8 mouse cellular contexts compared by ENCODE assay signal in the genomic region with DNA sequence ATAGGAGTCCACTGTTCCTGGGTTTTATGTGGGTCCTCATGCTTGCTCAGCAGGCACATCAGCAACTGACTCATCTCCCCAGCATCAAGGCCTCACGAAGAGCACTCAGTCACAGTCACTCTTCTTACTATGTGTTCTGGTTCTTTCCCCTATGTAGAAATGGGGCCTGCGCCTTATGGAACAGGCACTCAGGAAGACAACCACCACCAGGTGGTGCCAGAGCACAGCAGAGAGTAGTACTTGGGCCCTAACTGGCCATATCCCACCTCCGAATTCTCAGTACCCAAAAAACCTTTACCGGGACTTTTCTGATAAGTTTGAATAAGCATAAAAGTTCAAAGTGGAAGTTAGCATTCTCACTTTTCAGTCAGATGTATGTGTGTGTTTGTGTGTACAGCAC. TPM values are rescaled to one million over a fixed set of nuclear protein-coding genes. Genes with fewer than 3 reads are reported as not detected.
DNase-seq lines count a peak whose midpoint lies in the region; ATAC-seq lines count a peak whose summit lies in the region.

No protein-coding gene starts in this region.

- WGBS in midbrain, embryonic 11.5 days, result 46% methylated on average over 4 of the region's 4 CpGs
- WGBS in midbrain, embryonic 16.5 days, result 36% methylated on average over 4 of the region's 4 CpGs
- WGBS in intestine, embryonic 14.5 days, result 29% methylated on average over 4 of the region's 4 CpGs
- 48% methylated on average over 4 of the region's 4 CpGs for WGBS in neural tube, embryonic 12.5 days

- no peak overlapping the region for H3K27ac ChIP-seq in midbrain, embryonic 11.5 days (ENCODE audit: low read depth, low read length)
- H3K27ac ChIP-seq in midbrain, embryonic 16.5 days (ENCODE audit: low read length), result no peak overlapping the region
- no peak overlapping the region for H3K27ac ChIP-seq in intestine, embryonic 14.5 days (ENCODE audit: low read depth)
- no peak overlapping the region for H3K27ac ChIP-seq in neural tube, embryonic 12.5 days

- H3K4me3 ChIP-seq in midbrain, embryonic 11.5 days (ENCODE audit: low read depth, low read length), result no peak overlapping the region
- no peak overlapping the region for H3K4me3 ChIP-seq in midbrain, embryonic 16.5 days (ENCODE audit: low read depth, low read length)
- no peak overlapping the region for H3K4me3 ChIP-seq in intestine, embryonic 14.5 days (ENCODE audit: low read depth, low read length)
- H3K4me3 ChIP-seq in neural tube, embryonic 12.5 days, result no peak overlapping the region

- no peaks in the 10 kb centered on the region; the same call in 1 of the 2 replicates for H3K36me3 ChIP-seq in midbrain, embryonic 11.5 days (ENCODE audit: control insufficient read depth, insufficient read depth, low read length)
- peaks cover 17% of the 10 kb centered on the region; the same call in 1 of the 2 replicates for H3K36me3 ChIP-seq in midbrain, embryonic 16.5 days (ENCODE audit: control insufficient read depth, insufficient read depth, low read length)
- H3K36me3 ChIP-seq in intestine, embryonic 14.5 days (ENCODE audit: control insufficient read depth, insufficient read depth, low read length), result peaks cover 44% of the 10 kb centered on the region
- peaks cover 13% of the 10 kb centered on the region for H3K36me3 ChIP-seq in neural tube, embryonic 12.5 days

- no peak overlapping the region for H3K9ac ChIP-seq in midbrain, embryonic 11.5 days (ENCODE audit: low read length)
- no peak overlapping the region for H3K9ac ChIP-seq in midbrain, embryonic 16.5 days (ENCODE audit: low read depth, low read length)
- no peak overlapping the region for H3K9ac ChIP-seq in intestine, embryonic 14.5 days (ENCODE audit: low read length)
- no peak overlapping the region for H3K9ac ChIP-seq in neural tube, embryonic 12.5 days

- no peaks in the 10 kb centered on the region for H3K27me3 ChIP-seq in midbrain, embryonic 11.5 days (ENCODE audit: control insufficient read depth, insufficient read depth, low read length)
- no peaks in the 10 kb centered on the region for H3K27me3 ChIP-seq in midbrain, embryonic 16.5 days (ENCODE audit: control insufficient read depth, insufficient read depth, low read depth, low read length)
- no peaks in the 10 kb centered on the region for H3K27me3 ChIP-seq in intestine, embryonic 14.5 days (replicated peaks; ENCODE audit: control insufficient read depth, insufficient read depth, low read length)
- H3K27me3 ChIP-seq in neural tube, embryonic 12.5 days (replicated peaks), result no peaks in the 10 kb centered on the region

- intact Hi-C loops in left cerebral cortex, postnatal 36 days (cut with DNase I), result loop anchor here (1.0 to 5.0 kb wide), 2 partner anchors 34 to 55 kb away; no protein-coding TSS in a partner anchor

- no peaks in the 10 kb centered on the region for H3K9me3 ChIP-seq in midbrain, embryonic 11.5 days (ENCODE audit: control insufficient read depth, low read length)
- H3K9me3 ChIP-seq in midbrain, embryonic 16.5 days (replicated peaks; ENCODE audit: control insufficient read depth, low read length, poor library complexity, severe bottlenecking), result no peaks in the 10 kb centered on the region
- no peaks in the 10 kb centered on the region for H3K9me3 ChIP-seq in intestine, embryonic 14.5 days (ENCODE audit: control insufficient read depth, low read length)
- no peaks in the 10 kb centered on the region for H3K9me3 ChIP-seq in neural tube, embryonic 12.5 days

- H3K4me1 ChIP-seq in midbrain, embryonic 11.5 days (ENCODE audit: control insufficient read depth, insufficient read depth, low read length), result no peaks in the 10 kb centered on the region
- no peaks in the 10 kb centered on the region for H3K4me1 ChIP-seq in midbrain, embryonic 16.5 days (ENCODE audit: control insufficient read depth, insufficient read depth, low read length)
- H3K4me1 ChIP-seq in intestine, embryonic 14.5 days (replicated peaks; ENCODE audit: control insufficient read depth, insufficient read depth, low read length), result no peaks in the 10 kb centered on the region
- no peaks in the 10 kb centered on the region for H3K4me1 ChIP-seq in neural tube, embryonic 12.5 days

- ATAC-seq in midbrain, embryonic 11.5 days (ENCODE audit: low FRiP score), result peak; percentile 52; the same call in 1 of the 2 replicates
- no peak for ATAC-seq in midbrain, embryonic 16.5 days
- peak; percentile 73; the same call in 1 of the 2 replicates for ATAC-seq in intestine, embryonic 14.5 days (replicated peaks; ENCODE audit: low FRiP score, low TSS enrichment, low read depth)
- ATAC-seq in neural tube, embryonic 12.5 days (ENCODE audit: low FRiP score, low read depth), result peak; percentile 65; the same call in 1 of the 2 replicates

- H3K4me2 ChIP-seq in midbrain, embryonic 11.5 days, result no peak overlapping the region
- H3K4me2 ChIP-seq in midbrain, embryonic 16.5 days (ENCODE audit: low read length), result no peak overlapping the region
- H3K4me2 ChIP-seq in intestine, embryonic 14.5 days (ENCODE audit: low read length), result no peak overlapping the region
- H3K4me2 ChIP-seq in neural tube, embryonic 12.5 days (replicated peaks), result no peak overlapping the region

- DNase-seq in midbrain, embryonic 11.5 days (ENCODE audit: low spot score, missing footprints), result peak; percentile 97
- peak; percentile 93 for DNase-seq in cerebellum, postnatal 10 days
- peak; percentile 71 to 78 for DNase-seq in frontal cortex, postnatal 36 days (ENCODE audit: low spot score in 2 of 2)
- DNase-seq in intestine, embryonic 14.5 days (ENCODE audit: low spot score), result peak; percentile 89
- peak; percentile 61 to 73 for DNase-seq in left cerebral cortex, postnatal 36 days (ENCODE audit: low spot score in 2 of 2)
- DNase-seq in telencephalon, adult 2 months (ENCODE audit: low read depth, low spot score), result peak; percentile 50

RNA-seq across cellular contexts. Expression of a gene that starts 14.8 kb away (rescaled TPM):
- polyA plus RNA-seq in midbrain, embryonic 11.5 days (2014; fragmentation: Nextera tagmentation; extraction: Ambion mirVana), result 300 and 322 TPM in 2 replicates
- 153 and 173 TPM in 2 replicates for polyA plus RNA-seq in midbrain, embryonic 16.5 days (2015; fragmentation: Nextera tagmentation; extraction: Ambion mirVana)
- polyA plus RNA-seq in intestine, embryonic 14.5 days (2014; fragmentation: Nextera tagmentation; extraction: Ambion mirVana), result 79.3 and 84.4 TPM in 2 replicates
- 10 to 100 TPM; 14.9 to 18.8 TPM for total RNA-seq in left cerebral cortex, postnatal 36 days (2021)
- 360 and 364 TPM in 2 replicates for polyA plus RNA-seq in neural tube, embryonic 12.5 days (2016; fragmentation: Nextera tagmentation; extraction: Ambion mirVana)

RNA-seq across cellular contexts. Expression of a gene that starts 30.0 kb away (rescaled TPM):
- polyA plus RNA-seq in midbrain, embryonic 11.5 days (2014; fragmentation: Nextera tagmentation; extraction: Ambion mirVana), result 163 and 169 TPM in 2 replicates
- 141 and 143 TPM in 2 replicates for polyA plus RNA-seq in midbrain, embryonic 16.5 days (2015; fragmentation: Nextera tagmentation; extraction: Ambion mirVana)
- 135 and 147 TPM in 2 replicates for polyA plus RNA-seq in intestine, embryonic 14.5 days (2014; fragmentation: Nextera tagmentation; extraction: Ambion mirVana)
- 10 to 100 TPM; 54.5 to 62.4 TPM for total RNA-seq in left cerebral cortex, postnatal 36 days (2021)
- polyA plus RNA-seq in neural tube, embryonic 12.5 days (2016; fragmentation: Nextera tagmentation; extraction: Ambion mirVana), result 148 and 153 TPM in 2 replicates

RNA-seq across cellular contexts. Expression of a gene that starts 30.5 kb away (rescaled TPM):
- polyA plus RNA-seq in midbrain, embryonic 11.5 days (2014; fragmentation: Nextera tagmentation; extraction: Ambion mirVana), result 1.5 and 1.6 TPM in 2 replicates
- polyA plus RNA-seq in midbrain, embryonic 16.5 days (2015; fragmentation: Nextera tagmentation; extraction: Ambion mirVana), result 4.5 and 5.1 TPM in 2 replicates
- polyA plus RNA-seq in intestine, embryonic 14.5 days (2014; fragmentation: Nextera tagmentation; extraction: Ambion mirVana), result 5.9 and 6.7 TPM in 2 replicates
- 10 to 100 TPM; 28.9 to 37.8 TPM for total RNA-seq in left cerebral cortex, postnatal 36 days (2021)
- 2.8 and 3.6 TPM in 2 replicates for polyA plus RNA-seq in neural tube, embryonic 12.5 days (2016; fragmentation: Nextera tagmentation; extraction: Ambion mirVana)
